Mouse (Mus musculus) cerebellum, postnatal 14 days (tissue): ENCODE results near the gene S100a14.
A peak's percentile ranks its signal among the peaks of the same experiment; 100 is the strongest.

Experiments used
- DNase-seq, 2 experiments: peaks; one replicate each; pipeline ENCODE4 v3.0.0; 2021; ENCODE audit warnings: mixed read lengths in 2 of 2

Gene S100a14

GRCm38 (mm10) chr3:90526580-90526979 lies at the start of gene S100a14:
Gene S100a14 (plus strand): TSS chr3:90526856.
- DNase-seq = no peak

- DNase-seq = no peak
Measured at GRCm38 (mm10) chr3:90486998-90487397, 39.7 kb upstream of the S100a14 start.

- DNase-seq = no peak
Measured at GRCm38 (mm10) chr3:90488576-90488975, 38.1 kb upstream of the S100a14 start.

- DNase-seq = peak; percentile 96
Measured at GRCm38 (mm10) chr3:90490696-90491256, 35.9 kb upstream of the S100a14 start, which contains the start of gene Snapin. Gene Snapin (minus strand): TSS chr3:90491033.

GRCm38 (mm10) chr3:90491350-90491749 lies 35.3 kb upstream of the S100a14 start:
- peak; percentile 46 to 55 for DNase-seq

GRCm38 (mm10) chr3:90493831-90494540 lies 32.7 kb upstream of the S100a14 start:
- peak; percentile 57 to 58 for DNase-seq

- DNase-seq = peak in 1 of 2 experiments; percentile 15
Measured at GRCm38 (mm10) chr3:90495850-90496525, 30.7 kb upstream of the S100a14 start.

GRCm38 (mm10) chr3:90497597-90497996 lies 29.1 kb upstream of the S100a14 start:
- DNase-seq = no peak

- no peak for DNase-seq
Measured at GRCm38 (mm10) chr3:90503444-90503843, 23.2 kb upstream of the S100a14 start.

GRCm38 (mm10) chr3:90505216-90505615 lies 21.4 kb upstream of the S100a14 start:
- DNase-seq = no peak

- DNase-seq = no peak
Measured at GRCm38 (mm10) chr3:90506362-90506761, 20.3 kb upstream of the S100a14 start.

GRCm38 (mm10) chr3:90508287-90508949 lies 18.2 kb upstream of the S100a14 start:
- no peak for DNase-seq

- DNase-seq = peak; percentile 100
Measured at GRCm38 (mm10) chr3:90508950-90509746, 17.5 kb upstream of the S100a14 start, which contains the start of gene Chtop. Gene Chtop (minus strand): TSS chr3:90509498.

- DNase-seq = no peak
Measured at GRCm38 (mm10) chr3:90509747-90510123, 16.9 kb upstream of the S100a14 start.

GRCm38 (mm10) chr3:90512276-90512675 lies 14.4 kb upstream of the S100a14 start:
- no peak for DNase-seq

- DNase-seq = no peak
Measured at GRCm38 (mm10) chr3:90512948-90513642, 13.6 kb upstream of the S100a14 start.

- peak in 1 of 2 experiments; percentile 33 for DNase-seq
Measured at GRCm38 (mm10) chr3:90513796-90514590, 12.7 kb upstream of the S100a14 start, which contains the start of the genes S100a1 and S100a13. Gene S100a1 (minus strand): TSS chr3:90514392. Gene S100a13 (plus strand): TSS chr3:90514435.

- no peak for DNase-seq
Measured at GRCm38 (mm10) chr3:90514691-90515090, 12.0 kb upstream of the S100a14 start.

GRCm38 (mm10) chr3:90515242-90515641 lies 11.4 kb upstream of the S100a14 start:
- no peak for DNase-seq

- no peak for DNase-seq
Measured at GRCm38 (mm10) chr3:90515789-90516188, 10.9 kb upstream of the S100a14 start.

- no peak for DNase-seq
Measured at GRCm38 (mm10) chr3:90517711-90518110, 8.9 kb upstream of the S100a14 start.
